Mouse (Mus musculus): ENCODE measurements at regions not wholly inside any gene's neighbourhood (a gene's known extent, or its start where the extent isn't known, plus 50 kb on each side); places are given as distances from the start of the nearest gene placed in this dataset.
"Not testable (repeated sequence)": the region's sequence is repeated elsewhere in the genome, so short reads cannot be mapped to it uniquely, and the experiment has no call there.

- DNase-seq (ENCODE audit: low spot score): not testable (repeated sequence)
Observed at GRCm38 (mm10) chr13:61957197-61957596, 172.5 kb upstream of the Zfp808 start.

GRCm38 (mm10) chr13:61978856-61979255, 150.8 kb upstream of the Zfp808 start:
- peak; percentile 6 for DNase-seq (ENCODE audit: low spot score)

- DNase-seq (ENCODE audit: low spot score): not testable (repeated sequence)
Observed at GRCm38 (mm10) chr13:61996519-61996918, 133.2 kb upstream of the Zfp808 start.

GRCm38 (mm10) chr13:61998803-61999202, 130.9 kb upstream of the Zfp808 start:
- not testable (repeated sequence) for DNase-seq (ENCODE audit: low spot score)

GRCm38 (mm10) chr13:62007321-62007720, 122.4 kb upstream of the Zfp808 start:
- DNase-seq (ENCODE audit: low spot score): not testable (repeated sequence)

GRCm38 (mm10) chr13:62015424-62016167, 114.1 kb upstream of the Zfp808 start:
- peak; percentile 55 for DNase-seq (ENCODE audit: low spot score)

GRCm38 (mm10) chr13:62016168-62016502, 113.6 kb upstream of the Zfp808 start:
- DNase-seq (ENCODE audit: low spot score): not testable (repeated sequence)

- DNase-seq (ENCODE audit: low spot score): not testable (repeated sequence)
Observed at GRCm38 (mm10) chr13:62037646-62038045, 92.0 kb upstream of the Zfp808 start.

GRCm38 (mm10) chr13:62077951-62078671, 51.6 kb upstream of the Zfp808 start:
- DNase-seq (ENCODE audit: low spot score): not testable (repeated sequence)

GRCm38 (mm10) chr13:62078893-62079292, 50.8 kb upstream of the Zfp808 start:
- DNase-seq (ENCODE audit: low spot score): not testable (repeated sequence)
